Mouse (Mus musculus): ENCODE data around the gene Maml3. TPM values are rescaled to one million over a fixed set of nuclear protein-coding genes. Genes with fewer than 3 reads are reported as not detected.

Gene Maml3
- total RNA-seq (2021) = 1 to 10 TPM; 7.4 to 7.5 TPM

- peak; percentile 97 for DNase-seq
- intact Hi-C loops (cut with DNase I) = loop anchor here (5.0 kb wide), 3 partner anchors 78 to 402 kb away; no protein-coding TSS in a partner anchor
Observed at GRCm38 (mm10) chr3:52104636-52105151, at the start of gene Maml3. Maml3 (minus strand) TSS chr3:52105076.

GRCm38 (mm10) chr3:52151155-52151554 lies 46.3 kb upstream of the Maml3 start:
- intact Hi-C loops (cut with DNase I) = no loop called here
- no peak for DNase-seq

GRCm38 (mm10) chr3:52148301-52148700 lies 43.4 kb upstream of the Maml3 start:
- no peak for DNase-seq
- intact Hi-C loops (cut with DNase I) = no loop called here

GRCm38 (mm10) chr3:52144776-52145460 lies 40.0 kb upstream of the Maml3 start:
- no peak for DNase-seq
- intact Hi-C loops (cut with DNase I) = no loop called here

GRCm38 (mm10) chr3:52143017-52143416 lies 38.1 kb upstream of the Maml3 start:
- intact Hi-C loops (cut with DNase I) = no loop called here
- DNase-seq = no peak

GRCm38 (mm10) chr3:52140162-52140561 lies 35.3 kb upstream of the Maml3 start:
- intact Hi-C loops (cut with DNase I) = no loop called here
- peak; percentile 37 for DNase-seq

GRCm38 (mm10) chr3:52125421-52125820 lies 20.5 kb upstream of the Maml3 start:
- intact Hi-C loops (cut with DNase I) = no loop called here
- no peak for DNase-seq

- no peak for DNase-seq
- intact Hi-C loops (cut with DNase I) = no loop called here
Observed at GRCm38 (mm10) chr3:52120858-52121257, 16.0 kb upstream of the Maml3 start.

- intact Hi-C loops (cut with DNase I) = no loop called here
- no peak for DNase-seq
Observed at GRCm38 (mm10) chr3:52119216-52119615, 14.3 kb upstream of the Maml3 start.

- DNase-seq = peak; percentile 38
Observed at GRCm38 (mm10) chr3:52115421-52115820, 10.5 kb upstream of the Maml3 start.

GRCm38 (mm10) chr3:52108027-52108426 lies 3.2 kb upstream of the Maml3 start:
- intact Hi-C loops (cut with DNase I) = loop anchor here (5.0 kb wide), 2 partner anchors 74 to 221 kb away; no protein-coding TSS in a partner anchor
- DNase-seq = no peak

More at GRCm38 (mm10) chr3:52115421-52115820, 10.5 kb upstream of the Maml3 start:
- intact Hi-C loops (cut with DNase I) = no loop called here

GRCm38 (mm10) chr3:52105156-52105555 lies 280 bp upstream of the Maml3 start:
- no peak for DNase-seq
- intact Hi-C loops (cut with DNase I) = loop anchor here (5.0 kb wide), 2 partner anchors 77 to 218 kb away; no protein-coding TSS in a partner anchor

GRCm38 (mm10) chr3:52104208-52104607 lies 668 bp downstream of the Maml3 start:
- intact Hi-C loops (cut with DNase I) = loop anchor here (5.0 kb wide), 1 partner anchor 402 kb away; no protein-coding TSS in a partner anchor
- DNase-seq = no peak

- intact Hi-C loops (cut with DNase I) = loop anchor here (2.0 to 5.0 kb wide), 2 partner anchors 91 to 401 kb away; no protein-coding TSS in a partner anchor
Observed at GRCm38 (mm10) chr3:52103531-52104181, 1.2 kb downstream of the Maml3 start.

GRCm38 (mm10) chr3:52102601-52103530 lies 2.0 kb downstream of the Maml3 start:
- intact Hi-C loops (cut with DNase I) = loop anchor here (2.0 to 5.0 kb wide), 2 partner anchors 92 to 401 kb away; no protein-coding TSS in a partner anchor
- DNase-seq = peak; percentile 89

More at GRCm38 (mm10) chr3:52103531-52104181, 1.2 kb downstream of the Maml3 start:
- DNase-seq = peak; percentile 51

- intact Hi-C loops (cut with DNase I) = loop anchor here (2.0 to 5.0 kb wide), 2 partner anchors 93 to 400 kb away; no protein-coding TSS in a partner anchor
- peak; percentile 95 for DNase-seq
Observed at GRCm38 (mm10) chr3:52101977-52102600, 2.8 kb downstream of the Maml3 start.

GRCm38 (mm10) chr3:52101401-52101976 lies 3.4 kb downstream of the Maml3 start:
- intact Hi-C loops (cut with DNase I) = loop anchor here (5.0 kb wide), 1 partner anchor 399 kb away; no protein-coding TSS in a partner anchor
- no peak for DNase-seq

GRCm38 (mm10) chr3:52100926-52101325 lies 4.0 kb downstream of the Maml3 start:
- intact Hi-C loops (cut with DNase I) = loop anchor here (5.0 kb wide), 1 partner anchor 399 kb away; no protein-coding TSS in a partner anchor
- DNase-seq = no peak

GRCm38 (mm10) chr3:52100306-52100705 lies 4.6 kb downstream of the Maml3 start:
- intact Hi-C loops (cut with DNase I) = loop anchor here (5.0 kb wide), 1 partner anchor 398 kb away; no protein-coding TSS in a partner anchor
- no peak for DNase-seq

All from left cerebral cortex, postnatal 4 days (tissue).